Mouse (Mus musculus) central nervous system, embryonic 18 days (tissue): ENCODE data around the gene Rpl18. TPM values are rescaled to one million over a fixed set of nuclear protein-coding genes. Genes with fewer than 3 reads are reported as not detected.

Experiments used
- polyA plus RNA-seq: library from polyadenylated mRNA; depleted of rRNA; stranded (reverse); fragments of >200 nt; gene quantifications from 2 replicates; pipeline ENCODE4 v1.2.3, GENCODE M21; 2012; rRNA removed

Rpl18 gene
- polyA plus RNA-seq = 517 and 597 TPM in 2 replicates

DNA sequence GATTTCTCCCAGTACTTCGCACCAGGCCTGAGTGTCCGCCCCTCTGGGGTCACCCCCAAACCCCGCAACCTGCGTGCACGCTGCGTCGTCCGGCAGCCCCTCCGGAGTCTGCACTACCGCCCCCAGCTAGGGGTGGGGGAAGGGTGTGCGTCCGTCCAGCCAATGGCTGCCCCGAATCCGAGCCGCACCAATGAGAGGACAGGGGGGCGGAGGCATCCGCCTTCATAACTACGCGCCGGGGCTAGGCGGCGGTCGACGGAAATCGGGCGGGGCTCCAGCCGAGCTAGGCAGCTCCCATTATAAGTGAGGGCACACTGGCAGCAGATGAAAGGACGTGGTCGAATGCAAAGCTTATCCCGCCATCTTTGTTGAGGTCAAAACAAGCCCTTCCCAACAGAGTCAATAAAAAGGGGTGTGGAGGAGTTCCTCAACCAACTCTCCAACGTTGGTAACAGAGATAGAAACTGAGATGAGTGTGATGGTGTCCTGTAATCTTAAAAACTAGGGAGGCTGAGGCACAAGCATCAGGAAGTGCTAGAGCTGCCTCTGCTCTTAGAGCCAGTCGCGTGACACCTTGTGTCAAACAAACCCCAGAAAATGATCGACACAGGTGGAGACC is at the start of gene Rpl18:
Rpl18 (plus strand) TSS at position 368 of the 619 bp plus-strand sequence.

DNA sequence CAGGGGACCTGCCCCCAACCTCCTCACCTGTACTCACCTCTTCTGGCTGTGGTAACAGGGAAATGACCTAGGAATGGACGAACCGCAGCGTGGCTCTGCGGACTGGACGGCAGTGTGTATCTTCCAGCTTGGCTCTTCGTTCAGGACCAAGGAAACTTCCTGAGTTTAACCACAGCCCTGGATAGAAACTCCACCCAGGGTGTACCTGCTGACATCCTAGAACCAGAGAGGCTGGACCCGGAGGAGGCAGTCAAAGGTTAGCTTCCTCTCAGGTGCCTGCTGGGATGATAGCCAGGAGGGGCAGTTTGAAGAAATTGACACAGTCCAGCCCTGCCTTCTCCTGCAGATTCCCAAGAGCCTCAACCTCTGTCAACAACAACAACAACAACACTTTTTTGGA is 49.1 kb upstream of the Rpl18 start, which contains the start of gene Fut2:
Fut2 (minus strand) TSS at position 234 of the 400 bp plus-strand sequence.

DNA sequence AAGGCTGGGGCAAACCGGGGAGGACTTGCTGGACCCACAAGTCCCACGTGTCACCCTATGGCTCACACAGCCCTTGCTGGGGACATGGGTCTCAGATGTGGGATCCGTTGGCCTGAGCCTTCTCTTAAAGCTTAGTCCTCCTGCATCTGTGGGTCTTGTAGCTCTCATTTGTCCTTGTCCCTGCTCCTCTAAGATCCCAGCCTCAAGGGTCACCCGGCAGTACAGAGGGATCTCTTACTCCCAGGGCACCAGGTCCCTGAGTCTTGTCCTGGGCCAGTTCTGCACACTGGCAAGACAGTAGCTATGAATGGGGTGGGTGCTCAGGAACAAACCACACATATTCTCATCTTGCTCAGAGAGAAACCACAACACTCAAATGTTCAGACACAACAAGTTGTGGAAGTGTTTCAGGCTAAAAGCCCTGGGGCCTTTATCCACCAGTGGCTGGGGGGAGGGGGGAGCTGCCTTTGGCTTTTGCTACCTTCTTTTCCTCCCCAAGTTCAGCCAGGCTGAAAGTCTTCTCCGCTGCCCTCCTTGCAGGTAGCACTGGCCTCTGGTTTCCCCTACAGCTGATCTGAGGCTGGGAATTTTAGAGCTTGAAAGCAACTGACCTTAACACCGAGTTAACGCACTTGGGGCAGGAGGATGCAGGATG is 31.7 kb upstream of the Rpl18 start, which contains the start of gene Ntn5:
Ntn5 (plus strand) TSS at position 627 of the 655 bp plus-strand sequence.

DNA sequence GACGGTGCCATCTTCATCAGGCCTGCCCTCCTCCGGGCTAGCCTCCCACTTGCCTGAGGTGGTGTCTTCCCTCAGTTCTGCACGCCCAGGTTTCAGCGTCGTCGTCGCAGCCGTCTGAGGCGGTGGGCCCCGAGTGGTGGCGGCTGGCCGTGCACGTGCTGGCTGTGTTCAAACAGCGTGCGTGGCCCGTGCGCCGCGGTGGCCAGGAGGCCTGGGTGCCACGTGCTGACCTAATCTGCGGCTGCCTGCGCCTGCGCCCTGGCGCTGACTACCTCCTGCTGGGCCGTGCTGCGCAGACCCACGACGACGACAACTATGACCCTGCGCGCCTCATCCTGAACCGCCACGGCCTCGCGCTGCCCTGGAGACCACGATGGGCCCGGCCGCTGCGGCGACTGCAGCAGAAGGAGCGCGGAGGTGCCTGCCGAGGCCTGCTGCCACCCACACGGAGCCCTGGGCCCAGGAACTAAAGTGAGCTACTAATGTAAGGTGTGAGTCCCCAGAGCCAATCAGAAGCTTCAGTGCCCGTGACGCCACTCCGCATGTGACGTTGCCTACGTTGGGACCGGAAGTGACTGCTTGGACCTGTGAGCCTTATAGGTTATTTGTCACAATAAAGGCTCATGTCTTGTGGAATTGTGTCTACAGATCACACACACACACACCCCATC is 21.2 kb upstream of the Rpl18 start, which contains the start of gene Sec1:
Sec1 (minus strand) TSS at position 482 of the 671 bp plus-strand sequence.

DNA sequence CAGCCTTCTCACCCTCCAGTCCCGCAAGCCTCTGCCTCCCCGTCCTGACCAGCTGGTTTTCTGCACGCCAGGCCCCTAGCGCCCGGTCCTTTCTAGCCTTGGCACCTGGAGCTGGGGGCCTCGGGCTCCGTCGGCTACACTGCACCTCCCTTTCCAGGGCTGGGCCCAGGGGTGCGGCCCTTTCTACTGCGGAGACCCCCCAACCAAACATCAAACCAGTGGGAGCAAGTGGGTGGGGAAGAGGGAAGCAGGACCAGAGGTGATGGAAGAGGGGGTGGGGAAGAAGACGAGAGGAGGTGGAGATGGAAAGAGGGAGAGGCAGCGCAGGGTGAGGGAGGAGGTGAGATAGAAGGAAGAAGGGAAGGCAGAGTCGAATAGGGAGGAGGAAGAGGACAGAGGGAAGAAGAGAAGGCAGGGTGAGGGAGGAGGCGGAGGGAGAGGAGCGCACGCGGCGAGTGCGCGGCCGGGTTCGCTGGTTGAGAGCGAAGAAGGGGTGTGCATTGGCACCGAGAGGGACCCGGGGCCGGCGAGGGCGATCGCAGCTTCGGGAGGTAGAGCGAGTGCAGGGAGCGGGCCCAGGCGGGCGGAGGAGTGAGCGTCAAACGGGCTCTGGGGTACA is 15.6 kb upstream of the Rpl18 start, which contains the start of gene Car11:
Car11 (plus strand) TSS at position 321 of the 619 bp plus-strand sequence.

DNA sequence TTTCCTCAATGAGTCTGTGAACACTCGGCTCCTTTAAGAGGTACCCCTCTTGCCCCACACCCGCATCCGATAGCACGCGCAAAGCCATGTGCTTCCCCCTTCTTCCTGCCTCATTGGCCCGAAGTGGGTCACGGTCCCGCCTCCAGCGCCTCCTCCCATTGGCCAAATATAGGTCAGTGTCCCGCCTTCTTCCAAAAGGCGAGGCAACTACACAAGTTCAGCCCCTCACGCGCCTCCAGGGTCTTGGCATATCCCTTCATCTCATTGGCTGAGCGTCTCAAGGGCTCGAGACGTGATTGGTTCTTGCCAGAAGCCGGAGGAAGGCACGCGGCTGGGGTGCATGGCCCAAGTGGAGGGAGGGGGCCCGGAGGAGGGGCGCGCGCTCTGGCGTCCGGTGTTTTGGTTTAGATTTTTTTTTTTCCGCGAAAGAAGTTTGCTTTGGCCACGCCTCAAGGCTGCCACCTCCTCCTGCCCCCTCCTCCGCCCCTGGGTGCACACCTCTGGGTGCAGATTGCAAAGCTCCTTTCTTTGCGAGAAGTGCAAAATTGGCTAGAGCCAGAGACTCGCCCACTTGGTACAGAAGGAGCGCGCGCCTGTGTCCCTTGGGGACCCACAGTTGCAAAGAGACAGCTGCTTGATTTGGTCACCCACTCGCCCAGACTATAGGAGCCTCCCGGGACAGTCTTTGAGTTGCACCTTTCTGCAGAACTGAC is 10.4 kb upstream of the Rpl18 start, which contains the start of gene Dbp:
Dbp (plus strand) TSS at position 359 of the 713 bp plus-strand sequence.

DNA sequence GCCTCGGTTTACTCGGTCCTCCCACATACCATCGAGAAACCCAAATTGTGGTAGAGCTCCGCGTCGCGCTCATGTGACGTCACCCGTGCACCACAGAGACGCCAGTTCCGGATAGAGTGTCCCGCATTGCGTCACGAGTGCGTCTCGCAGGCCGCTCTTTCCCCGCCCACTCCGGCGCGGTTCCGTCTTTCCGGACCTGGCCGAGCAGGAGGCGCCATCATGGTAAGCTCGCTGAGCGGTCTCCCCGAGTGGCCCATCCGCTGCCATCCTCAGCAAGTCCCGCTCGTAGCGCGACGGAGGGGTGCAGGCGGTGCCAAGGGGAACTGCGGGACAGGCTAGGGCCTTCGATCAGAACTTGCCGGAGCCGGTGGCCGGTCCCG is 2.7 kb downstream of the Rpl18 start, which contains the start of gene Sphk2:
Sphk2 (minus strand) TSS at position 85 of the 380 bp plus-strand sequence.

DNA sequence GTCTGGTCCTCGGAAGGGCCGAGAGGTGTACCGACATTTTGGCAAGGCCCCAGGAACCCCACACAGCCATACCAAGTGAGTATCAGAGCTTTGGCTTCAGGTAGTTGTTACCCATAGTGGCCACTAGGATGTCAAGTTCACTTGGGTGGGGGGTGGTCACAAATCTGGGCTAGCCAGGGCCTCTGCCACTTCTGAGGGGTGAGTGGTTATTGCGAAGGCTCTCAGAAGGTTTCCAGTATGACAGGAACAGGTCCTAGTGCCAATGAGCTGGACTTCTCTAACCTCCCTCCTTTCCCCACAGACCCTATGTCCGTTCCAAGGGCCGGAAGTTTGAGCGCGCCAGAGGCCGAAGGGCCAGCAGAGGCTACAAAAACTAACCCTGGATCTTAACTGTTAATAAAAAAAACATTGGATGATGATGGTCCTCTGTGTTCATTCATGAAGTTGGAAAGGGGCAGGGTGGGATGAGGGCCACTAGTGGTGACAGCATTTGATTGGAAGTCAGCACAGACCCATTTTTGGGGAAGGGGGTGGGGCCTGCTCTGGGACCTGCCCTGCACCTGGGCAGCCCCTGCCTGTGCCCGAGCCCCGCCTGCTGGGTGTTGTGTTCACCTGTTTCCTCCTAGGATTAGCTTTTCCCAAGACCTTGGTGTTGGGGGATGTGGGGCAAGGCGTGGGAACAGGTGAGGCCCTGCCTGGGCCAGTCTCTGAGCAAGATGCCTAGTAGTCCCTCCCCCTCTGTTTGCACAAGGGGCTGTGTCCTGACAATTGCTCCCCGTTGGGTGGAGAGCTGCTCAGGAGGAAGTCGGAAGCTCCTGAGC is 5.4 kb downstream of the Rpl18 start, which contains the start of gene Fam83e:
Fam83e (plus strand) TSS at position 800 of the 821 bp plus-strand sequence.

DNA sequence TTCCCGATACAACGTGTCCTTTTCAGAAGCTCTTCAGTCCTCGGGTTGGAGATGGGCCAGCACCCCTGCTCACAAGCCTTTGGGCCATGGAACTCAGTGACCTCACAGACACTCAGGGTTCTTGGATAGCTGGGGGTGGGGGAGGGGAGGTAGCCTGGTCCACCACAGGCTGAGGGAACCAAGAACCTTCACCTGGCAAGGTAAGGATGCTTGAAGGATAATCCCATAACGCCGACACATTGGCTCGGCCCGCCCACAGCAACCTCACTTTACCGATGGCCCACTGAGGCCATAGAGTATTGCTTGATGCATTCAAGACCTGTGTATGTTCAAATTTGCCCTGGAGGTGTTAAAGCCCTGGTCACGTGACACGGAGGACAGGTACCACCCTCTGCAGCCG is 10.5 kb downstream of the Rpl18 start, which contains the start of gene Spaca4:
Spaca4 (minus strand) TSS at position 101 of the 400 bp plus-strand sequence.

Other genes with a start within 250 kb of the Rpl18 start
- gene Bax, start 248.6 kb upstream of the Rpl18 start, polyA plus RNA-seq = 176 and 188 TPM in 2 replicates
- gene Tulp2, start 233.6 kb upstream of the Rpl18 start, polyA plus RNA-seq = 0.22 and 0.32 TPM in 2 replicates
- 0.17 TPM in 1 of 2 replicates, not detected in the other for gene Gm45808, start 228.6 kb upstream of the Rpl18 start, polyA plus RNA-seq
- gene Dhdh, start 226.7 kb upstream of the Rpl18 start, polyA plus RNA-seq = 3.0 and 3.2 TPM in 2 replicates
- gene Nucb1, start 205.1 kb upstream of the Rpl18 start, polyA plus RNA-seq = 99.6 and 103 TPM in 2 replicates
- gene Ppp1r15a, start 189.2 kb upstream of the Rpl18 start, polyA plus RNA-seq = 13.4 and 14.0 TPM in 2 replicates
- gene Plekha4, start 189.1 kb upstream of the Rpl18 start, polyA plus RNA-seq = 2.4 and 6.4 TPM in 2 replicates
- 0.10 and 0.53 TPM in 2 replicates for gene Hsd17b14, start 160.6 kb upstream of the Rpl18 start, polyA plus RNA-seq
- 36.4 and 37.4 TPM in 2 replicates for gene Bcat2, start 145.3 kb upstream of the Rpl18 start, polyA plus RNA-seq
- not detected in 2 replicates for gene Fgf21, start 100.0 kb upstream of the Rpl18 start, polyA plus RNA-seq
- gene Fut1, start 98.2 kb upstream of the Rpl18 start, polyA plus RNA-seq = 0.04 and 0.21 TPM in 2 replicates
- 0.10 and 0.19 TPM in 2 replicates for gene Izumo1, start 93.6 kb upstream of the Rpl18 start, polyA plus RNA-seq
- 15.5 and 16.0 TPM in 2 replicates for gene Rasip1, start 88.0 kb upstream of the Rpl18 start, polyA plus RNA-seq
- gene Mamstr, start 75.5 kb upstream of the Rpl18 start, polyA plus RNA-seq = 2.7 and 4.2 TPM in 2 replicates
- 0.06 and 0.07 TPM in 2 replicates for gene Fut2, start 49.1 kb upstream of the Rpl18 start, polyA plus RNA-seq
- gene Ntn5, start 31.4 kb upstream of the Rpl18 start, polyA plus RNA-seq = 0.48 and 0.64 TPM in 2 replicates
- gene Sec1, start 21.1 kb upstream of the Rpl18 start, polyA plus RNA-seq = 0.43 and 0.63 TPM in 2 replicates
- gene Car11, start 15.6 kb upstream of the Rpl18 start, polyA plus RNA-seq = 162 and 178 TPM in 2 replicates
- gene Dbp, start 10.4 kb upstream of the Rpl18 start, polyA plus RNA-seq = 12.3 and 12.4 TPM in 2 replicates
- gene Sphk2, start 2.5 kb downstream of the Rpl18 start, polyA plus RNA-seq = 24.6 and 26.1 TPM in 2 replicates
- 0.25 and 0.30 TPM in 2 replicates for gene Fam83e, start 5.8 kb downstream of the Rpl18 start, polyA plus RNA-seq
- not detected in 2 replicates for gene Spaca4, start 10.4 kb downstream of the Rpl18 start, polyA plus RNA-seq
- gene Lmtk3, start 68.3 kb downstream of the Rpl18 start, polyA plus RNA-seq = 215 and 251 TPM in 2 replicates
- 6.0 and 6.2 TPM in 2 replicates for gene Sult2b1, start 69.2 kb downstream of the Rpl18 start, polyA plus RNA-seq
- 223 and 229 TPM in 2 replicates for gene Cyth2, start 99.1 kb downstream of the Rpl18 start, polyA plus RNA-seq
- 2.0 and 2.3 TPM in 2 replicates for gene Kcnj14, start 109.3 kb downstream of the Rpl18 start, polyA plus RNA-seq
- gene Grwd1, start 115.5 kb downstream of the Rpl18 start, polyA plus RNA-seq = 21.7 and 23.2 TPM in 2 replicates
- 182 and 199 TPM in 2 replicates for gene Kdelr1, start 157.3 kb downstream of the Rpl18 start, polyA plus RNA-seq
- gene Grin2d, start 162.9 kb downstream of the Rpl18 start, polyA plus RNA-seq = 23.7 and 25.3 TPM in 2 replicates
- gene Syngr4, start 181.3 kb downstream of the Rpl18 start, polyA plus RNA-seq = 0.15 and 0.18 TPM in 2 replicates
- gene Tmem143, start 181.5 kb downstream of the Rpl18 start, polyA plus RNA-seq = 21.2 and 24.5 TPM in 2 replicates
- 21.5 and 25.1 TPM in 2 replicates for gene Emp3, start 205.9 kb downstream of the Rpl18 start, polyA plus RNA-seq
- gene Ccdc114, start 208.6 kb downstream of the Rpl18 start, polyA plus RNA-seq = 6.0 and 7.1 TPM in 2 replicates